Mouse (Mus musculus): Measurements from ENCODE around the gene Acbd4. TPM values are rescaled to one million over a fixed set of nuclear protein-coding genes. Genes with fewer than 3 reads are reported as not detected.
A peak's percentile ranks its signal among the peaks of the same experiment; 100 is the strongest.

The Acbd4 gene
- polyA plus RNA-seq, 1 experiment from 2014 or later, result 8.5 TPM

- Histone ChIP-seq H3K27me3 (peaks cover 50% of the 10 kb centered on the region), H3K9ac (no peak overlapping the region), H3K4me3 (no peak overlapping the region), H3K4me1 (replicated peaks) (peaks cover 10% of the 10 kb centered on the region; the same call in 1 of the 2 replicates), H3K36me3 (no peaks in the 10 kb centered on the region), H3K27ac (replicated peaks) (no peak overlapping the region), H3K4me2 (no peak overlapping the region), H3K9me3 (no peaks in the 10 kb centered on the region)
- no peak for ATAC-seq (ENCODE audit: low read depth)
- 27% methylated on average over 9 of the region's 9 CpGs for WGBS
These were observed 6.3 kb upstream of the Acbd4 start for GRCm38 (mm10) chr11:103095107-103095670.

- peaks cover 56% of the 10 kb centered on the region for H3K27me3 ChIP-seq
- H3K4me2 ChIP-seq, result no peak overlapping the region
- H3K4me1 ChIP-seq (replicated peaks), result peaks cover 11% of the 10 kb centered on the region; the same call in 1 of the 2 replicates
- ATAC-seq (ENCODE audit: low read depth), result no peak
- H3K4me3 ChIP-seq, result no peak overlapping the region
- no peaks in the 10 kb centered on the region for H3K36me3 ChIP-seq
- H3K27ac ChIP-seq (replicated peaks), result no peak overlapping the region
- no peak overlapping the region for H3K9ac ChIP-seq
- WGBS, result 83% methylated on average over 6 of the region's 6 CpGs
- no peaks in the 10 kb centered on the region for H3K9me3 ChIP-seq
These were observed 5.7 kb upstream of the Acbd4 start for GRCm38 (mm10) chr11:103095801-103096200.

GRCm38 (mm10) chr11:103096979-103097894, 4.2 kb upstream of the Acbd4 start:
- H3K9ac ChIP-seq, result no peak overlapping the region
- no peak overlapping the region for H3K27ac ChIP-seq (replicated peaks)
- H3K9me3 ChIP-seq, result no peaks in the 10 kb centered on the region
- no peaks in the 10 kb centered on the region for H3K36me3 ChIP-seq
- 32% methylated on average over 22 of the region's 22 CpGs for WGBS
- H3K4me1 ChIP-seq (replicated peaks), result peaks cover 25% of the 10 kb centered on the region
- ATAC-seq (ENCODE audit: low read depth), result no peak
- H3K4me2 ChIP-seq, result no peak overlapping the region
- no peak overlapping the region for H3K4me3 ChIP-seq
- peaks cover 71% of the 10 kb centered on the region for H3K27me3 ChIP-seq

- Histone ChIP-seq H3K4me1 (replicated peaks) (peaks cover 35% of the 10 kb centered on the region), H3K9me3 (no peaks in the 10 kb centered on the region), H3K9ac (no peak overlapping the region), H3K27me3 (peaks cover 75% of the 10 kb centered on the region), H3K36me3 (no peaks in the 10 kb centered on the region), H3K4me3 (no peak overlapping the region), H3K4me2 (no peak overlapping the region), H3K27ac (replicated peaks) (no peak overlapping the region)
- WGBS, result 65% methylated on average over 11 of the region's 11 CpGs
- ATAC-seq (ENCODE audit: low read depth), result no peak
These were observed 2.8 kb upstream of the Acbd4 start for GRCm38 (mm10) chr11:103098531-103099190.

- Histone ChIP-seq H3K4me3 (no peak overlapping the region), H3K36me3 (no peaks in the 10 kb centered on the region), H3K4me2 (no peak overlapping the region), H3K27ac (replicated peaks) (no peak overlapping the region), H3K4me1 (replicated peaks) (peaks cover 35% of the 10 kb centered on the region), H3K27me3 (peaks cover 79% of the 10 kb centered on the region), H3K9ac (no peak overlapping the region), H3K9me3 (no peaks in the 10 kb centered on the region)
- no peak for ATAC-seq (ENCODE audit: low read depth)
- 56% methylated on average over 12 of the region's 12 CpGs for WGBS
These were observed 2.0 kb upstream of the Acbd4 start for GRCm38 (mm10) chr11:103099352-103099940.

- no peak for ATAC-seq (ENCODE audit: low read depth)
- H3K36me3 ChIP-seq, result no peaks in the 10 kb centered on the region
- peaks cover 79% of the 10 kb centered on the region for H3K27me3 ChIP-seq
- H3K4me3 ChIP-seq, result no peak overlapping the region
- WGBS, result 74% methylated on average over 8 of the region's 8 CpGs
- H3K4me1 ChIP-seq (replicated peaks), result peaks cover 35% of the 10 kb centered on the region
- H3K9me3 ChIP-seq, result no peaks in the 10 kb centered on the region
- H3K4me2 ChIP-seq, result no peak overlapping the region
- no peak overlapping the region for H3K9ac ChIP-seq
- H3K27ac ChIP-seq (replicated peaks), result no peak overlapping the region
These were observed 1.1 kb upstream of the Acbd4 start for GRCm38 (mm10) chr11:103100361-103100760.

GRCm38 (mm10) chr11:103101866-103102501, 502 bp downstream of the Acbd4 start:
- ATAC-seq (ENCODE audit: low read depth), result peak; percentile 57
- Histone ChIP-seq H3K9me3 (no peaks in the 10 kb centered on the region), H3K4me2 (peak overlapping the region; percentile 79), H3K27ac (replicated peaks) (no peak overlapping the region), H3K9ac (peak overlapping the region; percentile 69), H3K36me3 (no peaks in the 10 kb centered on the region), H3K4me1 (replicated peaks) (peaks cover 35% of the 10 kb centered on the region), H3K27me3 (peaks cover 63% of the 10 kb centered on the region), H3K4me3 (peak overlapping the region; percentile 42)
- 3% methylated on average over 30 of the region's 30 CpGs for WGBS

GRCm38 (mm10) chr11:103102725-103103349, 1.4 kb downstream of the Acbd4 start:
- peaks cover 54% of the 10 kb centered on the region for H3K27me3 ChIP-seq
- H3K9me3 ChIP-seq, result no peaks in the 10 kb centered on the region
- WGBS, result 1% methylated on average over 35 of the region's 35 CpGs
- H3K36me3 ChIP-seq, result no peaks in the 10 kb centered on the region
- no peak overlapping the region for H3K27ac ChIP-seq (replicated peaks)
- peak; percentile 71 for ATAC-seq (ENCODE audit: low read depth)
- peak overlapping the region; percentile 61 for H3K9ac ChIP-seq
- peaks cover 35% of the 10 kb centered on the region for H3K4me1 ChIP-seq (replicated peaks)
- peak overlapping the region; percentile 42 for H3K4me3 ChIP-seq
- H3K4me2 ChIP-seq, result peak overlapping the region; percentile 79

GRCm38 (mm10) chr11:103103621-103104020, 2.1 kb downstream of the Acbd4 start:
- H3K27ac ChIP-seq (replicated peaks), result no peak overlapping the region
- H3K4me2 ChIP-seq, result peak overlapping the region; percentile 79
- ATAC-seq (ENCODE audit: low read depth), result no peak
- H3K9ac ChIP-seq, result no peak overlapping the region
- WGBS, result 53% methylated on average over 8 of the region's 8 CpGs
- peaks cover 32% of the 10 kb centered on the region for H3K4me1 ChIP-seq (replicated peaks)
- H3K36me3 ChIP-seq, result no peaks in the 10 kb centered on the region
- H3K4me3 ChIP-seq, result peak overlapping the region; percentile 42; the same call in 1 of the 2 replicates
- no peaks in the 10 kb centered on the region for H3K9me3 ChIP-seq
- H3K27me3 ChIP-seq, result peaks cover 48% of the 10 kb centered on the region

GRCm38 (mm10) chr11:103104469-103104868, 3.0 kb downstream of the Acbd4 start:
- no peak overlapping the region for H3K27ac ChIP-seq (replicated peaks)
- peaks cover 40% of the 10 kb centered on the region for H3K27me3 ChIP-seq
- no peaks in the 10 kb centered on the region for H3K9me3 ChIP-seq
- H3K4me1 ChIP-seq (replicated peaks), result peaks cover 25% of the 10 kb centered on the region
- no peak for ATAC-seq (ENCODE audit: low read depth)
- no peak overlapping the region for H3K4me3 ChIP-seq
- no peak overlapping the region for H3K4me2 ChIP-seq
- no peaks in the 10 kb centered on the region for H3K36me3 ChIP-seq
- H3K9ac ChIP-seq, result no peak overlapping the region
- WGBS, result 78% methylated on average over 7 of the region's 7 CpGs

GRCm38 (mm10) chr11:103105180-103105725, 3.8 kb downstream of the Acbd4 start:
- H3K4me3 ChIP-seq, result no peak overlapping the region
- H3K27ac ChIP-seq (replicated peaks), result no peak overlapping the region
- H3K9ac ChIP-seq, result no peak overlapping the region
- H3K27me3 ChIP-seq, result peaks cover 36% of the 10 kb centered on the region
- WGBS, result 58% methylated on average over 14 of the region's 14 CpGs
- H3K4me1 ChIP-seq (replicated peaks), result peaks cover 25% of the 10 kb centered on the region
- no peaks in the 10 kb centered on the region for H3K36me3 ChIP-seq
- H3K9me3 ChIP-seq, result no peaks in the 10 kb centered on the region
- ATAC-seq (ENCODE audit: low read depth), result no peak
- no peak overlapping the region for H3K4me2 ChIP-seq

Measured in neural tube, embryonic 13.5 days (tissue).